Mouse (Mus musculus): ENCODE measurements around the gene Lrrk1. TPM values are rescaled to one million over a fixed set of nuclear protein-coding genes. Genes with fewer than 3 reads are reported as not detected.

The Lrrk1 gene
- polyA plus RNA-seq, 1 experiment from 2014 or later: 16.7 TPM

- ATAC-seq (ENCODE audit: low FRiP score, low TSS enrichment): no peak
- Histone ChIP-seq H3K4me3 (ENCODE audit: low read length) (no peak overlapping the region), H3K9me3 (ENCODE audit: low read length) (no peaks in the 10 kb centered on the region), H3K27ac (ENCODE audit: low read length) (no peak overlapping the region), H3K27me3 (ENCODE audit: insufficient read depth, low read length) (no peaks in the 10 kb centered on the region), H3K9ac (replicated peaks; ENCODE audit: low read length) (no peak overlapping the region), H3K4me2 (replicated peaks; ENCODE audit: low read depth, low read length) (no peak overlapping the region), H3K36me3 (ENCODE audit: insufficient read depth, low read length) (peaks cover 18% of the 10 kb centered on the region; the same call in 1 of the 2 replicates), H3K4me1 (ENCODE audit: insufficient read depth, low read length) (0 out of 2 replicates have a peak, but pooled peaks cover 4% of the 10 kb centered on the region)
- WGBS: 71% methylated on average over 12 of the region's 12 CpGs
Observed at GRCm38 (mm10) chr7:66296921-66297655, 91.1 kb downstream of the Lrrk1 start.

GRCm38 (mm10) chr7:66292552-66293376 lies 95.4 kb downstream of the Lrrk1 start:
- Histone ChIP-seq H3K27ac (ENCODE audit: low read length) (no peak overlapping the region), H3K9me3 (ENCODE audit: low read length) (no peaks in the 10 kb centered on the region), H3K4me3 (ENCODE audit: low read length) (no peak overlapping the region), H3K9ac (replicated peaks; ENCODE audit: low read length) (no peak overlapping the region), H3K36me3 (ENCODE audit: insufficient read depth, low read length) (peaks cover 36% of the 10 kb centered on the region), H3K4me1 (ENCODE audit: insufficient read depth, low read length) (0 out of 2 replicates have a peak, but pooled peaks cover 4% of the 10 kb centered on the region), H3K4me2 (replicated peaks; ENCODE audit: low read depth, low read length) (no peak overlapping the region), H3K27me3 (ENCODE audit: insufficient read depth, low read length) (no peaks in the 10 kb centered on the region)
- ATAC-seq (ENCODE audit: low FRiP score, low TSS enrichment): no peak
- WGBS: 59% methylated on average over 19 of the region's 19 CpGs

DNA sequence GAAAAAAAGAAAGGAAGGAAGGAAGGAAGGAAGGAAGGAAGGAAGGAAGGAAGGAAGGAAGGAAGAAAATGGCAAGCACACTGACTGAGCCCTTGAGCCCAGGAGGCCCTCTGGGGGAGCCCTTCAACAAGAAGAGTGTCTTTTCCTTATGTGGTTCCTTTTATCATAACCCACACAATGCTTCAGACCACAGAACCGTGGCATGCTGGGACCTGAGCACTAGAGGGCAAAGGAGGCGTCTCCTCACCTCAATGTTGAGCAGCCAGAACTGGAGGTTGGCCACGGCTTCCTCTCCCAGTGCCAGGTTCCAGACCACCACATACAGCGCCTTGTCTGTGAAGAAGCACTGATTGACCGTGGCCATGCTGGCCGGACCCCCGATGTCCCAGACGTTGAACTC lies 96.1 kb downstream of the Lrrk1 start:
- WGBS: 93% methylated on average over 8 of the region's 8 CpGs
- H3K9ac ChIP-seq (replicated peaks; ENCODE audit: low read length): no peak overlapping the region
- 0 out of 2 replicates have a peak, but pooled peaks cover 4% of the 10 kb centered on the region for H3K4me1 ChIP-seq (ENCODE audit: insufficient read depth, low read length)
- H3K27ac ChIP-seq (ENCODE audit: low read length): no peak overlapping the region
- H3K36me3 ChIP-seq (ENCODE audit: insufficient read depth, low read length): peaks cover 42% of the 10 kb centered on the region
- no peak overlapping the region for H3K4me3 ChIP-seq (ENCODE audit: low read length)
- H3K27me3 ChIP-seq (ENCODE audit: insufficient read depth, low read length): no peaks in the 10 kb centered on the region
- no peak overlapping the region for H3K4me2 ChIP-seq (replicated peaks; ENCODE audit: low read depth, low read length)
- no peaks in the 10 kb centered on the region for H3K9me3 ChIP-seq (ENCODE audit: low read length)
- no peak for ATAC-seq (ENCODE audit: low FRiP score, low TSS enrichment)

DNA sequence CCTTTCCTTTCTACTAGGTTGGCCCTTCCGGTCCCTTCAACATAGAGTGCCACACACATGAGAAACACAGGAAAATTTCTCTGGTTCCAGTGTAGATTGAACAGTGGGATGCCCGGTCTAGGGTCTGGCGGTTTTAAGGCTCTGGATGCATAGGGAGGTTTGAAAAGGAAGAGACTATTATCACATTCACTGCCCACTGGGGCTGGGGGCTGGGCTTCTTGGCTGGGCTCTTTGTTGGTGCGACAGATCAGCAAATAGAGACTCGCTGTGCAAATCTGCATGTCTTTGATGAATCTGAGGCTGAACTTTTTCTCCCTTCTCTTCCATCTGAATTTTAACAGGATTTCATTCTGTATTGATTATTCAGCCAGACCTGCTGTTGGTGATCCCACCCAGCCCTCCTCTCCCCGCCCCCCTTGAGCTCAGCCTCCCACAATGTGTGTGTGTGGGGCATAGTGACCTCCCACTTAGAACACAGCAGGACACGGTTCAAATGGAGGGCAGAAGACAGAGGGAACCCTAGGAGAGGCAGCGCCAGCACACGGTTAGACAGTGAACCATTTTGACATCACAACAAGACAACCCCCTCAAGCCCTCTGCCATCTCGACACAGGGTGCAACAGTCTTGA lies 105.1 kb downstream of the Lrrk1 start:
- H3K9ac ChIP-seq (replicated peaks; ENCODE audit: low read length): no peak overlapping the region
- peaks cover 23% of the 10 kb centered on the region for H3K36me3 ChIP-seq (ENCODE audit: insufficient read depth, low read length)
- no peak overlapping the region for H3K4me2 ChIP-seq (replicated peaks; ENCODE audit: low read depth, low read length)
- H3K4me1 ChIP-seq (ENCODE audit: insufficient read depth, low read length): peaks cover 5% of the 10 kb centered on the region
- 39% methylated on average over 10 of the region's 10 CpGs for WGBS
- no peak overlapping the region for H3K4me3 ChIP-seq (ENCODE audit: low read length)
- H3K27me3 ChIP-seq (ENCODE audit: insufficient read depth, low read length): no peaks in the 10 kb centered on the region
- no peak overlapping the region for H3K27ac ChIP-seq (ENCODE audit: low read length)
- ATAC-seq (ENCODE audit: low FRiP score, low TSS enrichment): no peak
- H3K9me3 ChIP-seq (ENCODE audit: low read length): no peaks in the 10 kb centered on the region

DNA sequence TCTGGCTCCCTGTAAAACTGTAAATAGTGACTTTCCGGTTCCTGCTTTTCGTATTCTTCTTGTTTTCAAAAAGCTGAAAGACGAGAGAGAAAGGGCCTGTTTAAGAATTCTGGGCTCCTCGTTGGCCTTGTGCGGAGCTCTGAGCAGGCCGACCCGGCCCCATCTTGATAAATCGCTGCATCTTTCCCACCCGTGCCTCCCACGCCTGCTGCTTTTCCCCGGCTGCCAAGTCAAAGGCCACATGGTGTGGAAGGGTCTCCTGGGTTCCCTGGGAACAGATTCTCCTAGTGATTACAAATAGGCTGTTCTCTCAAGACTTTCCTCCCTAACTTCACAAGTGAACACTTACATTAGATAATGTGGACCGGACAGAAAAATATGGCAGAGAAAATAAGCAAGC lies 105.9 kb downstream of the Lrrk1 start:
- no peak for ATAC-seq (ENCODE audit: low FRiP score, low TSS enrichment)

GRCm38 (mm10) chr7:66278001-66278400 lies 110.1 kb downstream of the Lrrk1 start:
- H3K27me3 ChIP-seq (ENCODE audit: insufficient read depth, low read length): no peaks in the 10 kb centered on the region
- 92% methylated on average over 3 of the region's 3 CpGs for WGBS
- no peak overlapping the region for H3K4me2 ChIP-seq (replicated peaks; ENCODE audit: low read depth, low read length)
- peaks cover 18% of the 10 kb centered on the region for H3K36me3 ChIP-seq (ENCODE audit: insufficient read depth, low read length)
- no peak overlapping the region for H3K9ac ChIP-seq (replicated peaks; ENCODE audit: low read length)
- H3K4me1 ChIP-seq (ENCODE audit: insufficient read depth, low read length): peaks cover 2% of the 10 kb centered on the region
- H3K27ac ChIP-seq (ENCODE audit: low read length): no peak overlapping the region
- no peaks in the 10 kb centered on the region for H3K9me3 ChIP-seq (ENCODE audit: low read length)
- no peak for ATAC-seq (ENCODE audit: low FRiP score, low TSS enrichment)
- no peak overlapping the region for H3K4me3 ChIP-seq (ENCODE audit: low read length)

More for the DNA sequence above, 105.9 kb downstream of the Lrrk1 start:
- Histone ChIP-seq H3K9me3 (ENCODE audit: low read length) (no peaks in the 10 kb centered on the region), H3K27me3 (ENCODE audit: insufficient read depth, low read length) (no peaks in the 10 kb centered on the region), H3K27ac (ENCODE audit: low read length) (no peak overlapping the region), H3K4me1 (ENCODE audit: insufficient read depth, low read length) (peaks cover 5% of the 10 kb centered on the region), H3K4me3 (ENCODE audit: low read length) (no peak overlapping the region), H3K4me2 (replicated peaks; ENCODE audit: low read depth, low read length) (no peak overlapping the region), H3K36me3 (ENCODE audit: insufficient read depth, low read length) (peaks cover 16% of the 10 kb centered on the region), H3K9ac (replicated peaks; ENCODE audit: low read length) (no peak overlapping the region)
- 63% methylated on average over 12 of the region's 12 CpGs for WGBS

GRCm38 (mm10) chr7:66273494-66273893 lies 114.7 kb downstream of the Lrrk1 start:
- peaks cover 34% of the 10 kb centered on the region for H3K36me3 ChIP-seq (ENCODE audit: insufficient read depth, low read length)
- H3K27ac ChIP-seq (ENCODE audit: low read length): no peak overlapping the region
- no peaks in the 10 kb centered on the region for H3K9me3 ChIP-seq (ENCODE audit: low read length)

GRCm38 (mm10) chr7:66271226-66271625 lies 116.9 kb downstream of the Lrrk1 start:
- Histone ChIP-seq H3K27ac (ENCODE audit: low read length) (no peak overlapping the region), H3K4me2 (replicated peaks; ENCODE audit: low read depth, low read length) (no peak overlapping the region), H3K9me3 (ENCODE audit: low read length) (no peaks in the 10 kb centered on the region), H3K4me1 (ENCODE audit: insufficient read depth, low read length) (no peaks in the 10 kb centered on the region), H3K27me3 (ENCODE audit: insufficient read depth, low read length) (no peaks in the 10 kb centered on the region), H3K9ac (replicated peaks; ENCODE audit: low read length) (no peak overlapping the region), H3K36me3 (ENCODE audit: insufficient read depth, low read length) (peaks cover 37% of the 10 kb centered on the region), H3K4me3 (ENCODE audit: low read length) (no peak overlapping the region)
- no peak for ATAC-seq (ENCODE audit: low FRiP score, low TSS enrichment)
- 66% methylated on average over 6 of the region's 6 CpGs for WGBS

More at GRCm38 (mm10) chr7:66273494-66273893, 114.7 kb downstream of the Lrrk1 start:
- ATAC-seq (ENCODE audit: low FRiP score, low TSS enrichment): no peak
- Histone ChIP-seq H3K27me3 (ENCODE audit: insufficient read depth, low read length) (no peaks in the 10 kb centered on the region), H3K4me1 (ENCODE audit: insufficient read depth, low read length) (no peaks in the 10 kb centered on the region), H3K4me3 (ENCODE audit: low read length) (no peak overlapping the region), H3K4me2 (replicated peaks; ENCODE audit: low read depth, low read length) (no peak overlapping the region), H3K9ac (replicated peaks; ENCODE audit: low read length) (no peak overlapping the region)
- 94% methylated on average over 5 of the region's 5 CpGs for WGBS

GRCm38 (mm10) chr7:66266942-66267850 lies 121.0 kb downstream of the Lrrk1 start:
- Histone ChIP-seq H3K4me2 (replicated peaks; ENCODE audit: low read depth, low read length) (no peak overlapping the region), H3K27ac (ENCODE audit: low read length) (no peak overlapping the region), H3K9me3 (ENCODE audit: low read length) (no peaks in the 10 kb centered on the region), H3K9ac (replicated peaks; ENCODE audit: low read length) (no peak overlapping the region), H3K27me3 (ENCODE audit: insufficient read depth, low read length) (no peaks in the 10 kb centered on the region), H3K4me3 (ENCODE audit: low read length) (no peak overlapping the region), H3K36me3 (ENCODE audit: insufficient read depth, low read length) (peaks cover 28% of the 10 kb centered on the region), H3K4me1 (ENCODE audit: insufficient read depth, low read length) (no peaks in the 10 kb centered on the region)
- WGBS: 91% methylated on average over 6 of the region's 6 CpGs
- no peak for ATAC-seq (ENCODE audit: low FRiP score, low TSS enrichment)
